Mouse (Mus musculus): ENCODE results near the gene Pla2g5.

DNA sequence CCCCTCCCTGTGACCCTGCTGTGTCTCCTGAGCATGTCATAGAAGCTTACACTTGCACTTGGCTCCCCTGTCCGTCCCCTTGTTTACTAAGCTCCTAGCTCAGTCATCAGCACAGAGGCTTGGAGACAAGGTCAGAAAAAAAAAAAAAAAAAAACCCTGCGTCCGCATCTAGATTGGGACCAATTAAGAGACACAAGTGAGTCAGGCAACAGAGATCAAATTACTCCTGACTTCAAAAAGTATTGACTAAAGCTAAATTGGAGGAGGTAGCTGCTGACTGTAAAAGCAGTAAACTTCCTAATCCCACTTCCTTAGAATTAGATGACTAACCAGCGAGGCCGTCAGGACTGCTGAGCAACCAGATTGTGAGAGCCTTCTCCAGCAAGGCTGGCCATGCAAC is 1.8 kb upstream of the Pla2g5 start:
- TF ChIP-seq CTCF (IDR thresholded peaks at IDR 0.05; ENCODE audit: low read depth) (no peak), EP300 (IDR thresholded peaks at IDR 0.05; ENCODE audit: low read depth) (no peak)

Data from liver, postnatal 0 days (tissue).